ENCODE assay signal across 11 mouse cellular contexts in genomic region chr13:101418272-101418671, GRCm38 (mm10).
"Had no signal": no experiment of that assay in that cellular context is flagged by ENCODE, and none has a peak within 500 bp of the region (broad histone marks: within the 10 kb centered on the region; RNA-seq: fewer than 3 reads in every experiment).

No protein-coding gene starts in this region.

- H3K9me3 ChIP-seq: limb, embryonic 10.5 days; liver, embryonic 15.5 days; midbrain, embryonic 13.5 days; neural tube, embryonic 15.5 days had no signal

- DNase-seq: kidney, postnatal 25 days; lung, embryonic 14.5 days; lung, postnatal 14 days; right cerebral cortex, adult 18-20 months; right cerebral cortex, postnatal 25 days had no signal

- H3K4me3 ChIP-seq: left cerebral cortex, adult 2 months; limb, embryonic 10.5 days; liver, embryonic 15.5 days; midbrain, embryonic 13.5 days; neural tube, embryonic 15.5 days had no signal

- H3K27me3 ChIP-seq: liver, embryonic 15.5 days; midbrain, embryonic 13.5 days; neural tube, embryonic 15.5 days had no signal

- H3K4me1 ChIP-seq: limb, embryonic 10.5 days; liver, embryonic 15.5 days; midbrain, embryonic 13.5 days; neural tube, embryonic 15.5 days had no signal

- H3K9ac ChIP-seq: liver, embryonic 15.5 days; lung, embryonic 14.5 days; midbrain, embryonic 13.5 days; neural tube, embryonic 15.5 days had no signal

- H3K27ac ChIP-seq: left cerebral cortex, adult 2 months; limb, embryonic 10.5 days; liver, embryonic 15.5 days; midbrain, embryonic 13.5 days; neural tube, embryonic 15.5 days had no signal

- H3K36me3 ChIP-seq: limb, embryonic 10.5 days; liver, embryonic 15.5 days; midbrain, embryonic 13.5 days; neural tube, embryonic 15.5 days had no signal

- ATAC-seq: midbrain, embryonic 13.5 days had no signal

- H3K4me2 ChIP-seq: liver, embryonic 11.5 days; liver, embryonic 15.5 days; lung, embryonic 14.5 days; midbrain, embryonic 13.5 days; neural tube, embryonic 15.5 days had no signal
